Mouse (Mus musculus) brain, adult 2 months (tissue): ENCODE measurements at regions not wholly inside any gene's neighbourhood (a gene's known extent, or its start where the extent isn't known, plus 50 kb on each side); places are given as distances from the start of the nearest gene placed in this dataset.

Source experiments
- DNase-seq: peaks from one replicate; pipeline ENCODE4 v3.0.0; 2011; ENCODE audit warnings: low read depth, low spot score

DNA sequence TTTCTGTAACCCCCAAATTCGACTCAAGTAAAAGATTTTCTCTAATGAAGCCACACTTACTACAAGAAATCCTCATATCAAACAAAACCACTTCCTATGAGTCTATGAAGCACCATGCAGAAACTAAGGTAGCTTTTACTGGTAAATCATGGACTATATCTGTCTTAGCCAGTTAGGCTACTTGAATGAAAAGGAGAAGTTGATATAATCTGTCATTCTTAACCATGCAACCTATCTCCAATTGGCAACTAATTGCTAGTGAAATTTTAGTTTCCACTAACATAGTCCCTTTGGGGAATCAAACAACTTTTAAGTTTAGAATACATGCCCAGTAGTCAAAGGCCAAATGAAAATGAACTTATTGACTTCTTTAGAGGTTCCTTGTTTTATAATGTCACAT lies 473.4 kb upstream of the Tgif2lx2 start:
- DNase-seq: no peak

DNA sequence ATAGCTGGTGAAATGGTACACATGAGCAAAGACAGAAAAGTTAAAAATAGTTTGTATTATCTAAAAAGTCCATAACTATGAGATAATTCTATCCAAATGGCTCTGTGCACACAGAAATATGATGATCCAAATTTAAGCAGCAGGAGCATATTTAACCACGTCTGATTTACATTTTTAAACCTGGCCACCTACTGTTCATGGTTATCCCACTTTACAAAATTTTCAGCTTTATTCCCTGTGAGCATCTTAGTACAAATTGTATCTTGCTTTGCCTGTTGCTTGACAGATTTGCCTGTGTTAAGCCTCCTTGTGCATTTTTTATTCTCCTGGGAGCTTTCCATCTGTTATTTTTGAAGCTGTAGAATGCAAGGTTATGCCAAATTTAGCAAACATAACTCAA lies 471.2 kb upstream of the Tgif2lx2 start:
- peak; percentile 43 for DNase-seq

DNA sequence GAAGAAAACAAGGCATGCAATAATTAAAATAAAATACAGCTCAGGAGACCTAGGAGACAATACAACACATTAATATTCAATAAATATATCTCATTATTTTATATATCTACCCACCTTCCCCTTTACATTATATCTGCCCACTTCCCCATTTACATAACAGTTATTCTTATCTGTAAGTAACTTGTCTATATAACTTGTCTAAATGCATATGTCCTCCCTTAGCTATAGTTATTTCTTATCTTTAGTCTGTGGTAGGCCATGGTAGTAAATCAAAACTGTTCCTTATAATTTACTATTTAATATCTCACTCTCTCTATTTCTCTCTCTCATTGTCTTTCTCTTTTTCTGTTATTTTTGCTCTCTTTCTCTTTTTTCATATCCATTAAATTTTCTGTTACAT lies 437.1 kb upstream of the Tgif2lx2 start:
- no peak for DNase-seq
